Mouse (Mus musculus): Measurements from ENCODE around the gene Tmem208. TPM values are rescaled to one million over a fixed set of nuclear protein-coding genes. Genes with fewer than 3 reads are reported as not detected.
"Not testable (repeated sequence)": the region's sequence is repeated elsewhere in the genome, so short reads cannot be mapped to it uniquely, and the experiment has no call there.

Gene Tmem208
- polyA plus RNA-seq, 1 experiment: 67.8 TPM

GRCm38 (mm10) chr8:105291802-105292201, 34.4 kb upstream of the Tmem208 start:
- H3K4me3 ChIP-seq (ENCODE audit: extremely low read depth, insufficient read depth, insufficient read length); H3K36me3 ChIP-seq (ENCODE audit: control insufficient read depth, insufficient read depth, low read length); H3K27ac ChIP-seq (ENCODE audit: insufficient read depth, low read length); DNase-seq (ENCODE audit: low read depth in 1 of 2, low spot score in 2 of 2); H3K27me3 ChIP-seq (ENCODE audit: control insufficient read depth, insufficient read depth, low read length): not testable (repeated sequence)
- TF ChIP-seq CTCF (IDR thresholded peaks at IDR 0.05; ENCODE audit: extremely low read depth, insufficient read depth, insufficient read length, insufficient replicate concordance): 0 out of 2 replicates have a peak, but pooled peaks have one; percentile 4
- 68% methylated on average over 3 of the region's 3 CpGs for WGBS
- H3K4me1 ChIP-seq (ENCODE audit: control insufficient read depth, insufficient read depth, insufficient read length): peaks cover 11% of the 10 kb centered on the region

DNA sequence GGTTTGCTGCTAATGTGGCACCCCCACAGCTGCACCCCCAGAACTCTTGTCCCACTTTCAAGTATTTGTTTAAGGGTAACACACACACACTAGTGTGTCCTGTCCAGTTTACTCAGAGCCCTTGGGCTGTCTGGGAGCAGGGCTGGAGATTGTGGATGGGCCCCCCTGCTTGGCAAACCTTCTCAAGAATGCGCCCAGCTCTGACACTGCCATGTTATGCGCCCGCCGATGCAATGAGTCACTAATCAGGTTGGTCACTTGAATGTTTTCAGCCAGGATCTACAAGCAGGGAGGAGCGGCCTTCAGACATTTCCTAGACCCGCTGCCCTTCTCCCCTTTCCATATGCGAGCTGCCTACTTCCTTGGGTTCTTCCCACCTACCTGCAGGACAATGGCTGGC, 33.7 kb upstream of the Tmem208 start:
- H3K36me3 ChIP-seq (ENCODE audit: control insufficient read depth, insufficient read depth, low read length): no peaks in the 10 kb centered on the region
- WGBS: 94% methylated on average over 7 of the region's 7 CpGs
- no peak for DNase-seq (ENCODE audit: low read depth in 1 of 2, low spot score in 2 of 2)
- H3K4me1 ChIP-seq (ENCODE audit: control insufficient read depth, insufficient read depth, insufficient read length): peaks cover 11% of the 10 kb centered on the region
- no peak overlapping the region for H3K4me3 ChIP-seq (ENCODE audit: extremely low read depth, insufficient read depth, insufficient read length)
- TF ChIP-seq CTCF (IDR thresholded peaks at IDR 0.05; ENCODE audit: extremely low read depth, insufficient read depth, insufficient read length, insufficient replicate concordance) (no peak), POLR2A (IDR thresholded peaks at IDR 0.05; ENCODE audit: low read depth, low read length) (no peak)
- no peaks in the 10 kb centered on the region for H3K27me3 ChIP-seq (ENCODE audit: control insufficient read depth, insufficient read depth, low read length)
- H3K27ac ChIP-seq (ENCODE audit: insufficient read depth, low read length): no peak overlapping the region

GRCm38 (mm10) chr8:105293405-105293804, 32.7 kb upstream of the Tmem208 start:
- no peak for TF ChIP-seq CTCF (IDR thresholded peaks at IDR 0.05; ENCODE audit: extremely low read depth, insufficient read depth, insufficient read length, insufficient replicate concordance)
- no peak for TF ChIP-seq POLR2A (IDR thresholded peaks at IDR 0.05; ENCODE audit: low read depth, low read length)
- no peak overlapping the region for H3K4me3 ChIP-seq (ENCODE audit: extremely low read depth, insufficient read depth, insufficient read length)
- H3K36me3 ChIP-seq (ENCODE audit: control insufficient read depth, insufficient read depth, low read length): no peaks in the 10 kb centered on the region
- DNase-seq (ENCODE audit: low read depth in 1 of 2, low spot score in 2 of 2): no peak
- H3K27ac ChIP-seq (ENCODE audit: insufficient read depth, low read length): no peak overlapping the region
- WGBS: 93% methylated on average over 19 of the region's 19 CpGs
- no peaks in the 10 kb centered on the region for H3K27me3 ChIP-seq (ENCODE audit: control insufficient read depth, insufficient read depth, low read length)
- peaks cover 15% of the 10 kb centered on the region for H3K4me1 ChIP-seq (ENCODE audit: control insufficient read depth, insufficient read depth, insufficient read length)

- no peak overlapping the region for H3K27ac ChIP-seq (ENCODE audit: insufficient read depth, low read length)
- peaks cover 20% of the 10 kb centered on the region for H3K4me1 ChIP-seq (ENCODE audit: control insufficient read depth, insufficient read depth, insufficient read length)
- peaks cover 3% of the 10 kb centered on the region; the same call in 1 of the 2 replicates for H3K36me3 ChIP-seq (ENCODE audit: control insufficient read depth, insufficient read depth, low read length)
- WGBS: 84% methylated on average over 9 of the region's 9 CpGs
- TF ChIP-seq CTCF (IDR thresholded peaks at IDR 0.05; ENCODE audit: extremely low read depth, insufficient read depth, insufficient read length, insufficient replicate concordance): no peak
- TF ChIP-seq POLR2A (IDR thresholded peaks at IDR 0.05; ENCODE audit: low read depth, low read length): no peak
- 0 out of 2 replicates have a peak overlapping the region, but pooled peaks have one; percentile 2 for H3K4me3 ChIP-seq (ENCODE audit: extremely low read depth, insufficient read depth, insufficient read length)
- no peaks in the 10 kb centered on the region for H3K27me3 ChIP-seq (ENCODE audit: control insufficient read depth, insufficient read depth, low read length)
- no peak for DNase-seq (ENCODE audit: low read depth in 1 of 2, low spot score in 2 of 2)
These were observed 31.4 kb upstream of the Tmem208 start for GRCm38 (mm10) chr8:105294776-105295175.

DNA sequence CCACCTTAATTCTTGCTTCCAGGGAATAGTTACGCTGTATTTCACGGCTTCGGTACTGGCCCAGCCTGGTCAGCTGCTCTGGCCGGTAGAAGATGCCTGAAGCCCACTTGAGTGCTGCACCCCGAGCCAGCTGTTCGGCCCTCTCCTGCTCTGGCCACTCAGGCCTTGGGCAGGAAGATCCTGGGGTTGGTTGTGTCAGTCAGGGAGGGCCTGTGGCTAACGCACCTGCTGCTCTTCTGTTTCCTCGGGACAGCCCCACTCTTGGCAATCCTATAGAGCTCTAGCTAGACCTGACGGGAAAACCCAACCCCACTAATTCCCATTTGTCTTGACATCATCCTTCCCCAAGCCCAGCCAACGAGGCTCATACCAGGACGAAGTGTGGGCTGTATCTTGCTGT, 30.9 kb upstream of the Tmem208 start:
- peak overlapping the region; percentile 11; the same call in 1 of the 2 replicates for H3K27ac ChIP-seq (ENCODE audit: insufficient read depth, low read length)
- DNase-seq (ENCODE audit: low read depth in 1 of 2, low spot score in 2 of 2): no peak
- WGBS: 67% methylated on average over 11 of the region's 11 CpGs
- peak overlapping the region; percentile 2; the same call in 1 of the 2 replicates for H3K4me3 ChIP-seq (ENCODE audit: extremely low read depth, insufficient read depth, insufficient read length)
- peaks cover 15% of the 10 kb centered on the region for H3K4me1 ChIP-seq (ENCODE audit: control insufficient read depth, insufficient read depth, insufficient read length)
- TF ChIP-seq CTCF (IDR thresholded peaks at IDR 0.05; ENCODE audit: extremely low read depth, insufficient read depth, insufficient read length, insufficient replicate concordance) (no peak), POLR2A (IDR thresholded peaks at IDR 0.05; ENCODE audit: low read depth, low read length) (no peak)
- H3K36me3 ChIP-seq (ENCODE audit: control insufficient read depth, insufficient read depth, low read length): peaks cover 7% of the 10 kb centered on the region
- no peaks in the 10 kb centered on the region for H3K27me3 ChIP-seq (ENCODE audit: control insufficient read depth, insufficient read depth, low read length)

DNA sequence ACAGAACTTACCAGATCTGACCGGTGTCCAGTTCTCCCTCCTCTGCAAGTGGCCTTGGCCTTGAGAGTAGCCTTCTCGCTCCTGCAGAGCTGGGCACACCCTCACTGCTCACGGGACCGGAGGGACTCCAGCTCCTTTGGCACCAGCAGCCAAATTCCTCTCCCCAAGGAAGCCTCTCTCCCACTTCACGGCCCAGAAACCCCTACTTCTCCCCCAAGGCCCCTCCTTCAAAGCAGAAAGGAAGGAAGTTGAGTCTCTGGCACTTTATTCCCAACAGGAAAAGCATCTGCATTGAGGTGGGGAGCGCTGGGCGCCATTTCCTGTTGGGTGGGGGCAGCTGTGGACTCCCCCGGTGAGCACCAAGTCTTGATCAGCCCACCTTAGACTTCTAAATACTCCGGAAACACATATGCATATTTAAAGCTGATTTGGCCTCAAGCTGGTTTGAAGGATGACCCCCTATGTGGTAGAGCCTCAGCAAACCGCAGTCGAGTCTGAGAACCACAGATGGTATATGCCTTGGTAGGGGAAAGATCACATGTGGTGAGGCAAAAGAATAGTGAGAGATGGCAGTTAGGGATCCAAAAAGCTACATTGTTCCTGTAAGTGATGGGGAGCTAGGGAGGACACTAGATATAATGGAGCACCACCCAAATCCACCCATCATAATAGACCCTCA, 30.1 kb upstream of the Tmem208 start, which contains the start of gene Exoc3l:
Exoc3l (minus strand) TSS at position 207 of the 679 bp plus-strand sequence.
- TF ChIP-seq POLR2A (IDR thresholded peaks at IDR 0.05; ENCODE audit: low read depth, low read length): no peak
- no peak for TF ChIP-seq CTCF (IDR thresholded peaks at IDR 0.05; ENCODE audit: extremely low read depth, insufficient read depth, insufficient read length, insufficient replicate concordance)
- H3K4me1 ChIP-seq (ENCODE audit: control insufficient read depth, insufficient read depth, insufficient read length): peaks cover 10% of the 10 kb centered on the region; the same call in 1 of the 2 replicates
- H3K27me3 ChIP-seq (ENCODE audit: control insufficient read depth, insufficient read depth, low read length): no peaks in the 10 kb centered on the region
- H3K27ac ChIP-seq (ENCODE audit: insufficient read depth, low read length): peak within 1 kb of the TSS; percentile 11; the same call in 1 of the 2 replicates
- peaks cover 11% of the 10 kb centered on the region for H3K36me3 ChIP-seq (ENCODE audit: control insufficient read depth, insufficient read depth, low read length)
- 17% methylated on average over 11 of the region's 11 CpGs for WGBS
- H3K4me3 ChIP-seq (ENCODE audit: extremely low read depth, insufficient read depth, insufficient read length): peak within 1 kb of the TSS; percentile 2; the same call in 1 of the 2 replicates
- DNase-seq (ENCODE audit: low read depth in 1 of 2, low spot score in 2 of 2): no peak
